Comparison of ENCODE assay signal across 8 mouse cellular contexts in genomic region chr11:74724235-74724791, GRCm38 (mm10). TPM values are rescaled to one million over a fixed set of nuclear protein-coding genes. Genes with fewer than 3 reads are reported as not detected.
DNase-seq lines count a peak whose midpoint lies in the region; ATAC-seq lines count a peak whose summit lies in the region.

Gene Pafah1b1, minus strand, starts transcription at chr11:74724670.

- ATAC-seq in inflammation-experienced regulatory T-cells, adult 6 months, result peak; percentile 79
- ATAC-seq in megakaryocyte-erythroid progenitor cell, adult 5-6 weeks (replicated peaks; ENCODE audit: low FRiP score, low TSS enrichment, poor library complexity, severe bottlenecking), result peak; percentile 83

- DNase-seq in adipocyte (ENCODE audit: low spot score), result peak; percentile 91
- peak; percentile 97 for DNase-seq in embryo, embryonic 10 days (ENCODE audit: low spot score)
- DNase-seq in gastrocnemius, postnatal 14 days, result peak; percentile 97
- peak; percentile 92 to 99 for DNase-seq in left cerebral cortex, postnatal 10 days (ENCODE audit: extremely low spot score in 1 of 2, low spot score in 2 of 2)
- peak; percentile 97 for DNase-seq in right cerebral cortex, postnatal 25 days
- DNase-seq in urinary bladder, postnatal 4 days (ENCODE audit: low spot score in 2 of 2), result peak; percentile 97

- intact Hi-C loops in gastrocnemius, postnatal 14 days (cut with DNase I; ENCODE audit: low total_unique reads), result no loop called here
- intact Hi-C loops in left cerebral cortex, postnatal 10 days (cut with DNase I), result no loop called here

RNA-seq across cellular contexts. Expression of gene Pafah1b1, which starts in this region (rescaled TPM):
- 100 to 1,000 TPM in 1 of 2 experiments, 10 to 100 TPM in 1; 96.6 to 101 TPM for total RNA-seq in gastrocnemius, postnatal 14 days (2021)
- polyA plus RNA-seq in inflammation-experienced regulatory T-cells, adult 6 months (2017; shearing (Covaris generic)), result 10 to 100 TPM; 79.4 to 92.1 (median 81.5) TPM
- 100 to 1,000 TPM; 481 to 489 TPM for total RNA-seq in left cerebral cortex, postnatal 10 days (2021)
- total RNA-seq in megakaryocyte-erythroid progenitor cell, adult 5-6 weeks (2014; fragmentation: Nextera tagmentation), result 41.2 and 43.9 TPM in 2 replicates
- 46.5 and 58.5 TPM in 2 replicates for total RNA-seq in megakaryocyte-erythroid progenitor cell, adult 5-6 weeks (2017)

Comparison
In these comparisons a context has a peak if more than half of its experiments do, and no peak if none do; other contexts are left out.
1. Peak in every context shown above with its lines: DNase-seq and ATAC-seq.
2. RNA of gene Pafah1b1 (total RNA-seq): 481 to 489 TPM in left cerebral cortex, postnatal 10 days; 96.6 to 101 TPM in gastrocnemius, postnatal 14 days and 41.2 to 58.5 TPM in megakaryocyte-erythroid progenitor cell, adult 5-6 weeks; every median in the first group is over 4 times any median in the second.